Mouse (Mus musculus) kidney, postnatal 4 days (tissue): ENCODE data around the gene Sycp3.
A peak's percentile ranks its signal among the peaks of the same experiment; 100 is the strongest.
"Not testable (repeated sequence)": the region's sequence is repeated elsewhere in the genome, so short reads cannot be mapped to it uniquely, and the experiment has no call there.

Experiments
- DNase-seq, 2 experiments: peaks; one replicate each; pipeline ENCODE4 v3.0.0; 2021; ENCODE audit warnings: mixed read lengths in 2 of 2

The Sycp3 gene

GRCm38 (mm10) chr10:88459502-88459992 is at the start of gene Sycp3:
Gene Sycp3, plus strand, starts transcription at chr10:88459569.
- DNase-seq: no peak

- DNase-seq: no peak
These were observed 49.6 kb upstream of the Sycp3 start for GRCm38 (mm10) chr10:88409751-88410150.

- no peak for DNase-seq
These were observed 46.9 kb upstream of the Sycp3 start for GRCm38 (mm10) chr10:88412290-88412995.

GRCm38 (mm10) chr10:88417686-88418085 is 41.7 kb upstream of the Sycp3 start:
- no peak for DNase-seq

DNA sequence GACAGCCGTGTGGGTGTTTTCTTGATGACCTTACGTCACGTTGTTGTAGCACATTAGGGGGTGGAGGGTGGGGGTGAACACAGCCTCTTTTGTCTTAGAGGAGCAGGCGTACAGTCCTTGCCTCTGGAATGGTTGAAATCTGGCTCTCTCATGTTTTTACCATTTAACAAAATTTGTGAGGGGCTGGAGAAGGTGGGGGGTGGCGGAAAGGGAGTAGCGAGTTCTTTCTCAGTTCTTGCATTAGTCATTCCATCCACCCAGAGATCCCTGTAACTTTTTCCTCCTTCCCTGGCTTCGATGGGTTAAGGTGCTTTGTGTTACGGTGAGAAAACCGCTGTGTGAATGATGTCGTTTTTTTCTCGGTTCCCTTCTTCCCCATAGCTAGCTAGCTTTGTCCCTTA is 39.2 kb upstream of the Sycp3 start:
- no peak for DNase-seq

DNA sequence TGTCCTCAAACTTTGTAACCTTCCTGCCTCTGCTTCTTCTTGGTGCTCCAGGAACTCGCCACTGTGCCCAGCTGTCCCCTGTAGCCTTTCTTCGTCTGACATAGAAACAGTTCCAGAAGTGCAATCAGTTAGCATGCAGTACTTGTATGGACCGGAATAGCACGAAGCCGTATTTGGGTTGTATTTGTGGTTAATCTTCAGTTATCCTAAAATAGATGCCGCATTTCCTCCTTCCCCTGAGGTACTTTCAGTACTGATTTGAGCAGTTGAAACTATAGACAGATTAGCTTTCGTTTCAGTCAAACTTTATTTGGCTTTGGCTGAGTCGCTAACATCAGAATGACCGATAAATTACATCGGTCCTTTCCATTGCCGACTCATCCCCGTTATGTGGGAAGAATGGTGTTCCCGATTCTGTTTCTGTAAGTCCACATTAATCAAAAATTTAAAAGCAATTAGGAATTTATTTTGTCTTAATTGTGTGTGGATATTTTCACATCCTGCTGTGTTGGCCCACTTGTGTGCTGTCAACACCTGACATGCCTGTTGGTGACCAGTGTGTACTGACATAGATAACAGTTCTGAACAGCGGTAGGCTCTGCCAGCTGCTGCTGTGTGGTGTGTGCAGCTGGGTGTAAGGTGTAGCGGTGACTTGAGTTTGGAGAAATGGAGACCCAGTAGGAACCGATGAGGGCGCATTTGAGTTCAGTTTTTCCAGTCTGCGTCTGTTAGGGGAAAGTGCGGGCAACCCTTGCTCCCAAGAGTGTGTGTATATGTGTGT is 38.5 kb upstream of the Sycp3 start:
- no peak for DNase-seq

- peak; percentile 50 to 61 for DNase-seq
These were observed 33.1 kb upstream of the Sycp3 start for GRCm38 (mm10) chr10:88426158-88426816.

DNA sequence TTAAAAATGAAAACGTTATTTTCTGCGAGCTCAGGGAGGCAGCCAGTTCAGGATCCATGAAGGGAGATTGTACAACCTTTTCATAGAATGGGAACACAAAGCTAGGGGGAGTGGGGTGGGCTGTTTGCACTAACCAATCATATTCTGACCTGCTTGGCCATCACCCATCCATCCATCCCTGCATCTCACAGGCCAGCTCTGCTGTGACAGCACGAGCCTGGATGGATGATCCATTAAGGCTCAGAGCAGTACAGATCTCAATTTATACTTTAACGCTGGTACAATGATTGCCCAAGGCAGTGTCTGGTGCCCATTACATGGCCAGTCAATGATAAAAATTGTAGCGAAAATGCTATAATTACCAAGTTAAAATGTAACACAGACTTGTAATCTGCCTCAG is 32.5 kb upstream of the Sycp3 start:
- DNase-seq: peak in 1 of 2 experiments; percentile 12

- DNase-seq: no peak
These were observed 31.4 kb upstream of the Sycp3 start for GRCm38 (mm10) chr10:88427998-88428397.

DNA sequence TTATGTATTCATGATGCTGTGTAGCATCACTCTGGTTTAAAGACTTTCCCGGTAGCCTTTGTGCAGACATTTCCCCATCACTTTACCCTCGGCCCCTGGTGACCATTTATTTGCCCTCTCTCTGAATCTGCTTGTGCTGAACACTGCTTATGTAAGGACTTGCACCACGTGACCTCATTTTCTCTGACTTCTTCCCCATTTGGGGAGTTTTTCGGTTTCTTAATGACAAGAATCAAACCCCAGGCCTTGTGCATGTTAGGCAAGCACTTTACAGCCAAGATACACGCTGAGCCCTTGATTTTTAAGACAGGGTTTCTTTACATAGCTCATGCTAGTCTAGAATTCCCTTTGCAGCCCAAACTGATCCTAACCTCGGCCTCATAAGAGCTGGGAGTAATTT is 18.1 kb upstream of the Sycp3 start:
- no peak for DNase-seq

- DNase-seq: no peak
These were observed 8.1 kb upstream of the Sycp3 start for GRCm38 (mm10) chr10:88451221-88451620.

DNA sequence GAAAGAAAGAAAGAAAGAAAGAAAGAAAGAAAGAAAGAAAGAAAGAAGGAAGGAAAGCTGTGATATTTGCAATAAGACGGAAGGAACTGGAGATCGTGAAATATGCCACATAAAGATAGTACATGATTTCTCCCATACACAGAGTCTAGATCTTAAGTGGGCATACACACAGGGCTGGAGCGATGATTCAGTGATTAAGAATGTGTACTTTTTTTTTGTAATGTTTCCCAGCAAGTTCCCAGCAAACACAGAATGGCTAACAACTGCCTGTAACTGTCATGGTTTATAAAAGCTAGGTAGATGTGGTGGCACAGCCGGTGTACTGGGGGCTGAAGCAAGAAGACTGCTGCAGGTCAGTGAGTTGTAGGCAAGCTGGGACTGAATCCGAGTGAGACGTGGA is 7.4 kb upstream of the Sycp3 start:
- DNase-seq: no peak

DNA sequence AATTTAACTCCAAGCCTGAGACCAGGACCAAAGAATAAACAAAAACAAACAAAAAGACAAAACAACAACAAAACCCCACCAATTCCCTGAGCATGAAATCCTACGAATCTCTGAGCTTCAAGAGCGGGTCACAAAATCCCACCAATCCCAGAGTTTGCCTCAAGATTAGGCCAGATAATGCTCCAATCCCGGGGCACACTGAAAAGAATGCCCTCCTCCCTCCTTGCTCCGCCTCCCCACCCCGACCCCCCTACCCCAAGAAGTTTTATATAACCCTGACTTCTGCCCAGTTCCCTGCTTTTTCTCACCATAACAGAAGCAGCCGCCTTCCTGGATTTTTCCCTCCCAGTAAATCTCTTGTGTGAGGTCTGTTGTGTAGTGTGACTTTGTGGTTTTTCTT is 1.6 kb upstream of the Sycp3 start:
- DNase-seq: peak in 1 of 2 experiments; percentile 28

GRCm38 (mm10) chr10:88460122-88460820 is 902 bp downstream of the Sycp3 start:
- DNase-seq: no peak

GRCm38 (mm10) chr10:88482866-88483265 is 23.5 kb downstream of the Sycp3 start:
- not testable (repeated sequence) for DNase-seq

- DNase-seq: no peak
These were observed 29.3 kb downstream of the Sycp3 start for GRCm38 (mm10) chr10:88488629-88489028.

- DNase-seq: no peak
These were observed 32.3 kb downstream of the Sycp3 start for GRCm38 (mm10) chr10:88491632-88492031.

- DNase-seq: no peak
These were observed 33.3 kb downstream of the Sycp3 start for GRCm38 (mm10) chr10:88492658-88493057.

- DNase-seq: no peak
These were observed 35.7 kb downstream of the Sycp3 start for GRCm38 (mm10) chr10:88494959-88495587.

DNA sequence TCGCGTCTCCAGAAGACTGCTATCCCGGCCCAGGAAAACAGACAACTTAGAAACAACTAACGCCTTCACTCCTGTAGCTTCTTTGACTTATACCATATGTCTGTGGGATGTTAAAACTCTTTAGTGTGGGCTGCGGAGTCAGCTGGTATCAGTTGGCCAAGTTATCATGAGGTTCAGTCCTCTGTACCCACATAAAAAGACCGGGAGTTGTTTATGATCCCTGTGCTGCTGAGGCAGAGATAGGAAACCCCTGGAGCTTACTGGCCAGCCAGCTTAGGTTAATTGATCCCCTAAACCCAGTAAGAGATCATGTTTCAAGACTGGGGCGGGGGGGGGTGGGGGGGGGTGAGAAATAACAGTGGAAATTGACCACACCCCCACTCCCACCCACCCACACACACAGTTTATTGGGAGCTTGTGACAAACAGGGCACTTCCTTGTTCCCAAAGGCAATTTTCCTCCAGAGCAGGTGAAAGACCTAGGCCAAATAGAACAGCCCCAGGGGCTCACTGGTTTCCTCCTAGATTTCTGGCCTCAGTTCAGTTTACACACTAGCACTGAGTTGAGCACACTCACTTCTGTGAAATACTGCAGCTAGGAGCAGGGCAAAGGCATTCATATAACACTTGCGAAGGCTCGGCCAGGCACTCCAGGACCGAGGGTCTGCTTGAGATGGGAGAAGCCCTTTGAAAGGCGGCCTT is 37.6 kb downstream of the Sycp3 start:
- DNase-seq: no peak

- no peak for DNase-seq
These were observed 40.6 kb downstream of the Sycp3 start for GRCm38 (mm10) chr10:88499993-88500392.

DNA sequence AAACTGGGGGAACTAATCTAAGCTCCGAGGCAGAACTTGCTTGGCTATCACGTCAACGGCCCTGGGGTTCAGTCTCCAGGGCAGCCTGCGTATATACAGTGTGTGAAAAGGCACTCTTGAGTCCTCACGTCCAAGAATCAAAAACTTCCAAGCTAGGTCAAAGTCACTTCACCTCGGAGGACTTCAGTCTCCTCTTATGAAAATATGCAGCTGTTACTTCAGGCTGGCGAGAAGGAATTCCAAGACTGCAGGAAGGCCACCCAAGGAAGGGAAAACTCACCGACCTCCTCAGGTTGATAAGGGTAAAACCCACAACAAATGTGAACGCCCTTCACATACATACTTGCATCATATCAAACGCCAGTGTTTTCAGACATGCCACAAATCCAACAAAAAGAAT is 42.0 kb downstream of the Sycp3 start:
- no peak for DNase-seq
